Mouse (Mus musculus) testis, postnatal 10 days (tissue): ENCODE results near the gene Atg7.
A peak's percentile ranks its signal among the peaks of the same experiment; 100 is the strongest.

Experiments
- DNase-seq: peaks from one replicate; pipeline ENCODE4 v3.0.0; 2021; ENCODE audit warnings: low spot score

Atg7 gene

GRCm38 (mm10) chr6:114685412-114685811 is 42.5 kb downstream of the Atg7 start:
- DNase-seq: no peak

- no peak for DNase-seq
These were observed 44.1 kb downstream of the Atg7 start for GRCm38 (mm10) chr6:114687035-114687434.

- DNase-seq: no peak
These were observed 47.8 kb downstream of the Atg7 start for GRCm38 (mm10) chr6:114690661-114691060.

GRCm38 (mm10) chr6:114691530-114691929 is 48.6 kb downstream of the Atg7 start:
- no peak for DNase-seq

- DNase-seq: no peak
These were observed 49.8 kb downstream of the Atg7 start for GRCm38 (mm10) chr6:114692691-114693090.

- DNase-seq: peak; percentile 90
These were observed 55.0 kb downstream of the Atg7 start for GRCm38 (mm10) chr6:114697646-114698490.

- no peak for DNase-seq
These were observed 55.7 kb downstream of the Atg7 start for GRCm38 (mm10) chr6:114698578-114698977.

GRCm38 (mm10) chr6:114700704-114701103 is 57.8 kb downstream of the Atg7 start:
- no peak for DNase-seq

- DNase-seq: no peak
These were observed 64.1 kb downstream of the Atg7 start for GRCm38 (mm10) chr6:114707032-114707431.

- no peak for DNase-seq
These were observed 69.5 kb downstream of the Atg7 start for GRCm38 (mm10) chr6:114712242-114713050.

GRCm38 (mm10) chr6:114713538-114713937 is 70.6 kb downstream of the Atg7 start:
- DNase-seq: no peak

- no peak for DNase-seq
These were observed 71.8 kb downstream of the Atg7 start for GRCm38 (mm10) chr6:114714654-114715053.

- DNase-seq: peak; percentile 64
These were observed 72.6 kb downstream of the Atg7 start for GRCm38 (mm10) chr6:114715289-114716030.

GRCm38 (mm10) chr6:114719100-114719499 is 76.2 kb downstream of the Atg7 start:
- DNase-seq: no peak

GRCm38 (mm10) chr6:114719665-114720064 is 76.8 kb downstream of the Atg7 start:
- no peak for DNase-seq

- DNase-seq: no peak
These were observed 79.1 kb downstream of the Atg7 start for GRCm38 (mm10) chr6:114722046-114722445.

GRCm38 (mm10) chr6:114723925-114724324 is 81.0 kb downstream of the Atg7 start:
- DNase-seq: peak; percentile 68

- DNase-seq: no peak
These were observed 81.5 kb downstream of the Atg7 start for GRCm38 (mm10) chr6:114724351-114724750.

- DNase-seq: no peak
These were observed 82.3 kb downstream of the Atg7 start for GRCm38 (mm10) chr6:114725147-114725575.

GRCm38 (mm10) chr6:114726681-114727080 is 83.8 kb downstream of the Atg7 start:
- DNase-seq: no peak

- DNase-seq: no peak
These were observed 90.3 kb downstream of the Atg7 start for GRCm38 (mm10) chr6:114733156-114733555.

- no peak for DNase-seq
These were observed 90.8 kb downstream of the Atg7 start for GRCm38 (mm10) chr6:114733681-114734080.
